Mouse (Mus musculus): Measurements from ENCODE around the gene Mrpl58. TPM values are rescaled to one million over a fixed set of nuclear protein-coding genes. Genes with fewer than 3 reads are reported as not detected.
A peak's percentile ranks its signal among the peaks of the same experiment; 100 is the strongest.

Mrpl58 gene
- total RNA-seq, 2 experiments from 2014 or later = 101 to 112 TPM

DNA sequence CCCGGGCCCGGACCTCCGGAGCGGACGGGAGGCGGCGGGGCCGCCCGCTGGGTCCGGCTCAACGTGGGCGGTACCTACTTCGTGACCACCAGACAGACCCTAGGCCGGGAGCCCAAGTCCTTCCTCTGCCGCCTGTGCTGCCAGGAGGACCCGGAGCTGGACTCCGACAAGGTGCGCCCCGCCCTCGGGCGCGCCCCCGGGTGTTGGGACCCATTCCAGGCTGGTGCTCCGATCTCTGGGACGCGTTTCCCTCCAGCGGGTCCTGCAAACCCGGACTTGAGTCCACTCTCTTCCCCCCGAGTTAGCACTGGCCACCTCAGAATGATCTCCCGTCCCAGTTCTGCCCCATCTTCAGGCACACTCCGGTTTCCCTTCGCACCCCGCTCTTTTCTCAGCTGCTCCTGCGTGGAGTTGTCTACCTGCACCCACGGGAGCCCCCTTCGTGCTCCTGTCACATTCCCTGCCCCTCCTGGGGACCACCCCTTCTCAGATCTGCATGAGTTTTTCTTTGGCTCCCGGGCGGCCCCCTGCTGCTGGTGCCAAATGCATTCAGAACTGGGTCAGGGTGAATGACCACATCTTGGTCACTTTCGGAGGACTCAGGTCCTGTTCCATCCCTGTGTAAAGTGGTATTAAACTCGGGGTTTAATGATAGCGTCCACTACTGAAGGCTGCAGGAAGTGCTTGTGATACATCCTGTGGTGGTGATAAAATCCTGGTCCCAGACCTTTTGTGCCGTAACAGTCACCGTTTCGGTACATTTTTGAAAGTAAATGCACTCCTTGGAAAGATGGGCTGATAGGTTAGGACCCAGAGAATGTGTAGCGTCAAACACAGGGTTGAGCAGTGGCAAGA lies 17.0 kb downstream of the Mrpl58 start:
- intact Hi-C loops (cut with DNase I) = loop anchor here (2.0 kb wide), 1 partner anchor 54 kb away; the partner anchor contains the start of gene Armc7
- DNase-seq (ENCODE audit: low spot score in 2 of 2) = peak; percentile 54 to 57

DNA sequence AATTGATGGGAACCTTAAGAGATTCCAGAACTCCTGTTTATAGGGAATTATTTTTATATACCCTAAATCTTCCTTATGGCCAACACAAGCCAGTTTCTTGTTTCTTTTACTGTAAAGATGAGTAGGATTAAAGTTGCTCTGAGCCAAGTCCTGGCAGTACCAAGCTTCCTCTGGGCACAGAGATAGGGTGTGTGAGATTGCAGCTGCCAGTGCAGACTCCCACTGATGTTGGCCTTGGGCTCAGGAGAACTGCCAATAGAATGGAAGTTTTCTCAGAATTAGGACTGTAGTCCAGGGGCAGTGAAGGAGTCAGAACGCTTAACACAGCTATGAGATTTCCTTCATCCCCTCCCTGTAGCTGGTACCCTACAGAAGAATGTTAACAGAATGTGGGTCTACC lies 17.8 kb downstream of the Mrpl58 start:
- intact Hi-C loops (cut with DNase I) = loop anchor here (2.0 kb wide), 1 partner anchor 53 kb away; the partner anchor contains the start of gene Armc7
- no peak for DNase-seq (ENCODE audit: low spot score in 2 of 2)

DNA sequence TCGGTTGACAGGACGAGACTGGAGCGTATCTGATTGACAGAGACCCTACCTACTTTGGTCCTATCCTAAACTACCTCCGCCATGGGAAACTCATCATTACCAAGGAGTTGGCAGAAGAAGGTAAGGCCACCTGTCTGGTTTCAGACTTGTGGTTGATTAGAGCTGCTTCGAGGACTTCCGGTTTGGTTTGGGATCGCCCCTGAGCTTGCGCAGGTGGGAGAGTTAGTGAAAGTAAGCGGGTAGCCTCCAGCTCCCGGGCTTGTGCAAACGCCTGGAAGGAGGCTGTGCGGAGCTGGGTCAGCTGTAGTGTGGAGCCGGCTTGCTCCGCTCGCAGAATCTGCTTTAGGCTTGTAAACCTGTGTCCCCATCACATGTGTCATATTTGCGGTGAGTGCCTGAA lies 18.4 kb downstream of the Mrpl58 start:
- DNase-seq (ENCODE audit: low spot score in 2 of 2) = no peak
- intact Hi-C loops (cut with DNase I) = loop anchor here (2.0 kb wide), 1 partner anchor 53 kb away; the partner anchor contains the start of gene Armc7

DNA sequence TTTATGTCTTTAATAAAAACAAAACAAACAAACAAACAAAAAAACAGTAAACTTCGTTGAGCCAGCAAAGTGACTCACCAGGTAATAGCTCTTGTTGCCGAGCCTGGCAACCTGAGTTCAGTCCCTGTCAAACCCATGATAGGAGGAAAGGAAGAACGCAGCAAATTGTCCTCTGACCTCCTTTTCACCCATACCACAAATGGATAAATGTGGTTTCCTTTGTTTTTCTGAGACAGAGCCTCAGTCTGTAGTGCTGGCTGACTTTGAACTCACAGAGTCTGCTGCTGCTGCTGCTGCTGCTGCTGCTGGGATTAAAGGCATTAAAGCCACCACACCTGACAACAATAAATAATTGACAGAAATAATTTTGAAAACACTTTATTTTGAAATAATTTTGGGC lies 19.5 kb downstream of the Mrpl58 start:
- no peak for DNase-seq (ENCODE audit: low spot score in 2 of 2)
- intact Hi-C loops (cut with DNase I) = no loop called here

DNA sequence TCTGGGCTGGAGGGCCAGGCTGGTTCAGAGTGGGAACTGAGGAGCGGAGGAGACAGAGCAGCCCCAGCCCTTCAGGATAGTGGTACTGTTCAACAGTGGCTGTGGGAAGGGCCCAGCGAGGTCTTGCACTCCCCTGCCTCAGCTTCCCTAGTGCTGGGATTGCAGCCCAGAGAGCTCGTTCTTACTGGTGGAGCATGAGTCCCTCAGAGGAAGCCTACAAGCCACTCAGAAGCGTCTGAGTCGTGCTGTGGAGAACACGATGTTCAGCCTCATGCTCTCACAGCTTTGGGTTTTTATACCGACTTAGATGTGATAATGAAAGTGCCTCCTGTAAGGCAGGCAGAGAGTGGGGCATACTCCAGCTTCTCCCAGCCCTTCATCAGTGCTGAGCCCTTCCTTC lies 21.1 kb downstream of the Mrpl58 start:
- intact Hi-C loops (cut with DNase I) = no loop called here
- DNase-seq (ENCODE audit: low spot score in 2 of 2) = no peak

DNA sequence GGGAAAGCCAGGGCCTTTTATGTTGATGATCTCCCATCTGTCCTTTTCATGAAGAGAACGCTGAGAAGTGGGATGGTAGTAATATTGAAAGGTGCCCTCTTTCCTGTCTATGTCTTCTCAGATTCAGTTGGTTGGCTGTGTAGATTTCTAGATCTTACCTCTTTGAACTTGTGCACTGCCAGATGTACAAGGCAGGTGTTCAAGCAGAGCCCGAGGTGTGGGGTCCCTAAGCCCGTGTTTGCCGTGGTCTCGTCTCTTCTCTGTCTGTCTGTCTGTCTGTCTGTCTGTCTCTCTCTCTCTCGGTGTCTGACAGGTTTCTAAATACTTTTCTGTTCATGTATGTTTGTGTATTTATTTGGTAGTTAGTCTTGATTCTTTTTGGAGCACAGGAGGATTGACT lies 22.1 kb downstream of the Mrpl58 start:
- intact Hi-C loops (cut with DNase I) = no loop called here
- no peak for DNase-seq (ENCODE audit: low spot score in 2 of 2)

DNA sequence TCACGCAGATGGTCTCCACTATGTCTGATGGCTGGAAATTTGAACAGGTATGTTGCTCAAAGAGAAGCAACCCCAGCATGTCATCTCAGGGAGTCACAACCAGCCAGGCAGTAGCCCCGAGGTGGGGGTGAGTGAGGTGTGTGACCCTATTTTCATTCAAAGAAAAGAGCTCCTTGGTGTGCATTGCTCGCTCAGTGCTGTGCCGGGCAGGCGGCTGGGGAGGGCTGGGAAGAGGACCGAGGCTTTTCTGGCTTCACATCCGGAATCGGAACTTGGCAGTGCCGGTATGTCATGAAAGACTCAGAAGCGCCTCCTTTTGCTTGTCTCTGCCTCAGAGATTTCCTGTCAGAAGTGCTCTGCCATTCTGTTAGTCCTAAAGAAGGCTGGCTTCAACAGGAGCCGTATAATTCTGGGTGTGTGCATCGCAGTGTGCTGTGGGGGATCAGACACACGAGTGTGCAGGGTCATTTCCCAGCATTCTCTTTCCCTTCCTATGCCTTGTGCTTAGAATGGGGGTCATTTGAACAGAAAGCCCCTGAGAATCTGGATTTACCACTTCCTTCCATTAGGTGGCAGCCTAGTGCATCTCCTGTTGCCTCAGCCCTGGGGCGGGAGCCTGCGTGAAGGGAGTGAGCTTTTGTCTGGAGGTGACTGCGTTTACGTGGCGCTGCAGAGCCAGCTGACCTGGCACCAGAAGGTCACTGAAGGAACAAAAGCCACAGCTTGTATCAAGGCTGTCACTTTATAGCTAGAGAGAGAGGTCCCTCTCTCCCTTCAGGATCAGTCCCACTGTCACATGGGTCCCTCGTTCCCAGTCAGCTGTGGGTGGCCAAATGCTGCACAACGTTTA lies 24.2 kb downstream of the Mrpl58 start:
- intact Hi-C loops (cut with DNase I) = loop anchor here (2.0 kb wide), 1 partner anchor 47 kb away; the partner anchor contains the start of gene Armc7
- DNase-seq (ENCODE audit: low spot score in 2 of 2) = peak; percentile 82 to 84

DNA sequence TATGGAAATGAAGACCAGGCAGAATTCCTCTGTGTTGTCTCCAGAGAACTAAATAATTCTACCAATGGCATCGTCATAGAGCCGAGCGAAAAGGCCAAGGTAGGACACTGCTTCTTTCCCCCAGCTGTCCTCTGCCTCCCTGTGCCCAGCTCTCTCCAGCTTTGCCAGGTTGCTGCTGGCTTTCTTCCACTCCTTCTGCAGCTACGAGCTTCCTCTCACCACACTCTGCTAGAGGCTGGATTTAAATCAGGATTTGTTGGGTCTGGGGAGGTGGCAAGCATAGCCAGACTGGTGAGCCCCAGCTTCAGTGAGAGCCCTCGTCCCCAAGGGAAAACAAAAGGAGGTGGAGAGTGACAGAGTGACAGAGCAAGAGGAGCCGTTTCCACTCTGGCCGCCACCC lies 25.8 kb downstream of the Mrpl58 start:
- DNase-seq (ENCODE audit: low spot score in 2 of 2) = no peak
- intact Hi-C loops (cut with DNase I) = loop anchor here (2.0 kb wide), 1 partner anchor 45 kb away; the partner anchor contains the start of gene Armc7

DNA sequence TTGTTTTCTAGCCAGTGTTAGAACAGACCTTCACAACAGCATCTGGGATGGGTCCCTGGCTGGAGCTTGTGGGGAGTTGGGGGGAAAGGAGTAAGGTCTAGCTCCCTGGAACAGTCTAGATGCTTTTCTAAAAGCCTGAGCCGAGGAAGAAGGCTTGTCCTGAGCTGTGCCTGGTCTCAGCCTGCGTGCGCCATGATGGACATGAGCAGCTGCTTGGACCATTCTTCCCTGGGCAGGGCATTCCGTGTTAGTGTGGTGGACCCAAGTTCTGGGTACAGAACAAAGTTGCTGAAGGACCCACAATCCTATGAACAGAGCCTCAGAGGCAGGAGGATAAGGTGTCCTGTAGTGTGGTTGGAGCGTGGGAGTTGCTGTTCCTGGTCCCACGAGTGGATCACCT lies 27.0 kb downstream of the Mrpl58 start:
- DNase-seq (ENCODE audit: low spot score in 2 of 2) = no peak
- intact Hi-C loops (cut with DNase I) = no loop called here

DNA sequence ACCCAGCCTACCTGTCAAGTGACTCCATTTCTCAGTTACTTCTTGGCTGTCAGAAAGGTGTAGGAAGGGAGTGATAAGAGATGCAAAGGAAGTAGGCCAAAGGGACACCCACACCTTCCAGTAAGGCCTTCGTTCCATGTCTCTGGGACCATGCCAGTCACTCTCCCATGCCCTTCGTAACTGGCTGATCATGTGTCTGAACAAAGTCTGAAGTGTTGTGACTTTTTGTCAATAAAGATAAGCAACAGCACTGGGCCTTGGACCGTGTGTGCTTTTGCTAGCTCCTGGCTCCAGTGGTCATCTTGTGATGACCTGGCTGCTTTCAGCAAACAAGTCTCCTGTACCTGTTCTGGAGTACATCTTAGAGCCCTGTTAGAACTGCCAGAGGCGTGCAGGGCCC lies 29.3 kb downstream of the Mrpl58 start:
- intact Hi-C loops (cut with DNase I) = no loop called here
- no peak for DNase-seq (ENCODE audit: low spot score in 2 of 2)

DNA sequence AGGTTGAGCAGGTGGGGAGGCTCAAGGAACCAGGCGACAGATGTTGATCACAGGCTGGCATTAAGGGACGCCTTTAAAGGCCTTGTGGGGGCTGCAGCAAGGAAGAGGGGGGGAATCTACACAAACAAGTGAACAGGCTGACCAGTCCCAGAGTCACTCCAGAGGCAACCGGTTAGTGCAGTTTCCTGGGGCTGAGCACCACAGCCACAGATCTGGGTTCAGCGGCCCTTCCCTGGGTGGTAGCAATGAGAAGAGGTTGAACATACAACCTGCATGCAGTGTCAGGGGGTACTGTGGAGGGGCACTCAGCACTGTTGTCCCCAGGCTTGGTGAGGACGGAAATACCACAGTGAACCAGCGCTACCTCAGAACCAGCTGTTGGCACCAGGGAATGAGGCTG lies 29.8 kb downstream of the Mrpl58 start:
- DNase-seq (ENCODE audit: low spot score in 2 of 2) = no peak

DNA sequence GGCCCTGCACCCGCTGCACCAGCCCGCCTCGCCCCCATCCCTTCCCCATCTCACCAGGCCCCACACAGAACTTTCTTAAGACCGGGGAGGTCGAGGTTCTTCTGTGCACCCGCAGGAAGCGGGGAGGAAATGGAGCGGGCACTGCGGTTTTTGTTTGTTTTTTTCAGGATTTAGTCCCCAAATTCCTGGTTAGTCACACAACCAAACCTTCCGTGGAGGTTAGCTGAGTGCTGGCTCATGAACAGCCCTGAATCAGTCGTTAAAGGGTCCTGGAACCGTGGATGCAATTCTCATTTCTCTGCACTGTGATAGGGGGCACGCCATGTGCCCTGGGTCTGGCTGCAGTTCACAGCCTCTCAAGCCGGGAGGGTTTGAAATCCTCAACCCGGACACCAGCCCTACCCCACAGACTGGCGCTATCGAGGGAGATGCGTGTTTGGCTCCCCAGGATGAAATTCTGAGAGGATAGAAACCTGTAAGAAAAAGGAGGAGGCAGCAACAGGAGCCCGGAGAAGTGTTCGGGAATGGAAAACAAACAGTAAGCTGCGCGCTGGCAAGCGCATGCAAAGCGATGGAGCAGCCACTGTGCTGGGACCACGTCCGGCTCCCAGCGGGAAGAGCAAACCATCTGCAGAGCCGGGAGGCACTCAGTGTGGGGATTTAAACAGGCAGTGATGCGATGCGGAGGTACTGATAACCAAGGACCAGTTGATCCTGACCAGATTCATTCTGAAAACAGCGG lies 32.2 kb downstream of the Mrpl58 start:
- intact Hi-C loops (cut with DNase I) = no loop called here
- peak in 1 of 2 experiments; percentile 40 for DNase-seq (ENCODE audit: low spot score in 2 of 2)

More for the DNA sequence above, 29.8 kb downstream of the Mrpl58 start:
- intact Hi-C loops (cut with DNase I) = no loop called here

DNA sequence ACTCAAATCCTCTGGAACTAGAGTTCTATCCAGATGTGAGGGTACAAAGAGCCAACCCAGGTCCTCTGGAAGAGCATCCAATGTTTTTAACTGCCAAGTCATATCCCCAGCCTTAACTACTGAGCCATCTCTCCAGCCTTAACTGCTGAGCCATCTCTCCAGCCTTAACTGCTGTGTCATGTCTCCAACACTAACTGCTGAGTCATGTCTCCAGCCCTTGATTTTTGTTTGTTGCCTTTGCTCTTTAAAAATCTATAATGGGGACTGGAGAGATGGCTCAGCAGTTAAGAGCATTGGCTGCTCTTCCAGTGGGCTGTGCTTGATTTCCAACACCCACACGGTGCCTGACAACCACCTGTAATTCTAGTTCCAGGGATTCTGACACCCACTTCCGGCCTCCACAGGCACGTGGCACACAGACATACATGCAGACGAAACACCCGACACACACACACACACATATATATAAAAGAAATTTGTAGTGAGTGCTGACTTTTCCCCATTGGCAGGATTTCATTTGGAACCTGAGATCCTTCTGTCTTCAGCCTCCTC lies 34.1 kb downstream of the Mrpl58 start:
- intact Hi-C loops (cut with DNase I) = no loop called here
- peak in 1 of 2 experiments; percentile 55 for DNase-seq (ENCODE audit: low spot score in 2 of 2)

DNA sequence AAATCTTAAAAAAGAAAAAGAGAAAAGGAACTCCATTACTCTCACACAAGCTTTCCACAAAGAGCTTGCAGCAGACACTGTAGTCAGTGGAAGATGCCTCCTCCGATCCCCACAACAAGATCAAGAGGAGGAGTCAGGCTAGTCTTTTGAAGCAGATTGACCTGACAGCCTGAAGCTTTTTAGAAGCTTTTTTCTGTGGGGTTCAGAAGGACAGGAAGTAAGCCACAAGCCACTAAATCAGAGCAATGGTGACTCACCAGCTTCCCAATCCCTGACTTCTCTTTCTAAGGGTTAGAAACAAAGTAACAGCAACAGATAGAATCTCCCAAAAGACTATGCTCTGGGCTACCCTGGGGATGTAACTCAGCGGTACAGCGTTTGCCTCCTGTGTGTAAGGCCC lies 35.8 kb downstream of the Mrpl58 start:
- no peak for DNase-seq (ENCODE audit: low spot score in 2 of 2)
- intact Hi-C loops (cut with DNase I) = no loop called here

DNA sequence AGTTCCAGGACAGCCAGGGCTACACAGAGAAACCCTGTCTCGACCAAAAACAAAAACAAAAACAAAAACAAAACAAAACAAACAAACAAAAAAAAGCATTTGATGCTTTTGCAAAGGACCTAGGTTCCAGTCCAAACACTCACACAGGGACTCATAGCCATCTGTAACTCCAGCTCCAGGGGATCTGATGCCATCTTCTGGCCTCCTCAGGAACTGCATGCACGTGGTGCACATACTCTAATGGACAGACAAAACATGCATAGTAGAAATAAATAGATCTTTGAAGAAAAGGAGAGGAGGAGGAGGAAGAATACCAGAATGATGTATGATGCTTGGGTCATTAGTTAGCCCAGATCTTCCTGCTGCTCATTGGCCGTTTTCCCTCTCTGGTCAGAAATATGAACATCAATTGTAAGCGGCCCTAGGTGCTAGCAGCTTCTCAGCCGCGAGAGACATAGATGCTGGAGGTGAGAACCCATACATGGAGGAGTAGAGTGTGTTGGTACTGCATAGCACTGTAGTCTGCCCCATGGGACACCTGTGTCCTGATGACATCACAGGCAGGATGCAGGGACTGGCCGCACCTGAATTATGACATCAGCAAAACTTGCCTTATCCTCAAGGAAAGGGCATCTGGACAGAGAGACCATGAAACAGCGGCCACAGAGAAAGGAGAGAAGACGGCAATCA lies 36.5 kb downstream of the Mrpl58 start, which contains the start of gene Trim80:
Trim80 (plus strand) TSS at position 640 of the 690 bp plus-strand sequence.
- no peak for DNase-seq (ENCODE audit: low spot score in 2 of 2)

DNA sequence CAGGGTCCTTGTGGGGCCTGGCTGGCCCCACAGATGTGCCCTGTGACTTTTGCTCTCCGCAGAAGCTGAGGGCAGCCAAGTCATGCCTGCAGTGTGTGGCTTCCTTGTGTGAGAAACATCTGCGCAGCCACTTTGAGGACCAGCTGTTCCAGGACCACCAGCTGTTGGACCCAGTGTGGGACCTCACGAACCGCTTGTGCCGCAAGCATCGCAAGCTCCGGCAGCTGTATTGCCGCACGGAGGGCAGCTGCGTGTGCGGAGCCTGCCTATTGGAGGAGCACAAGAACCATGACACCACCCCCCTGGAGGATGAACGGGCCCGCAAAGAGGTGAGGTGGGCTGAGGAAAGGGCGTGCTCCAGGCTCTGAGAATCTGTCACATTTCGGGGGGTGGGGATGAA lies 37.9 kb downstream of the Mrpl58 start:
- no peak for DNase-seq (ENCODE audit: low spot score in 2 of 2)
- intact Hi-C loops (cut with DNase I) = no loop called here

More for the DNA sequence above, 36.5 kb downstream of the Mrpl58 start, which contains the start of gene Trim80:
- intact Hi-C loops (cut with DNase I) = no loop called here

DNA sequence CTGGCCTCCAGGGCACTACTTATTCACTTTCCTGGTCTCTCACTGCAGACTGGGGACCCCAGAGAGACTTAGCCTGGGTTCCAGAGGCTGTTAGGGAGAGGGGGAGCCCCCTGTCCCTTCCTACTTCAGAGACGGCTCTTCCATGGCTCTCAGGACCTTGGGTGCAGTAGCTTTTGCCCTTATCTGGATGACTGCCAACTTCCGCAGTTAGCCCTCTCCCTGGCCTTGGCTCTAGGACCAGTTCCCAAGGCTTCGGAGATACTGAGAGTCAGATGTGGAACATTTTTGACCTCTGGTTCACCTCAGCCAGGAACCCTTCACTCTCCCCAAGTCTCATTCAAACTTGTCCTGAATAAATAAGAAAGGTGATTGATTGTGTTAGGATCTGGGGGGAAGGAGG lies 43.4 kb downstream of the Mrpl58 start:
- intact Hi-C loops (cut with DNase I) = no loop called here
- DNase-seq (ENCODE audit: low spot score in 2 of 2) = no peak

DNA sequence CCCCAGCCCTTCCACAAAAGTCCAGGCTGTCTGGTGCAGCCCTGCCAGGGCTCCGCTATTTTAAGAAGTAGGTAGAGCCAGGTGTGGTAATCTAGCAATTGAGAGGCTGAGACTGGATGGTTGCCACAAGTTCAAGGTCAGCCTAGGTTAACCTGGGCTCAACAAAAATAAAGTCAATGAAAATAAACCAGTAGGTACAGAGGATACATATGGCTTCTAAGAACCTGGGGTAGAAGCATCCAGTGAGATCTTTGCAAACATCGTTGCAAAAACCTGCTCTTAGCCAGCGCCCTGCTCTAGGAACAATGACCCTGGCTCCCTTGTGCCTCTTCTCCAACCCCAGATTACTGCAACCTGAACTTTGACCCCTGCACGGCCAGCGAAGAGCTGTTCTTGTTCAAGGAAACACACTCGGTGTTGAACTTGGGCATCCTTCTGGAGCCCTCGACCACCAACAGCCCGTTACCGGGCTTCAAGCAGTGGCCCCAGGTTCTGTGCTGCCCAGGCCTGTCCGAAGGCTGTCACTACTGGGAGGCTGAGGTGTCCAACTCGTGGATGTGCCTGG lies 43.9 kb downstream of the Mrpl58 start:
- DNase-seq (ENCODE audit: low spot score in 2 of 2) = no peak

More for the DNA sequence above, 43.9 kb downstream of the Mrpl58 start:
- intact Hi-C loops (cut with DNase I) = no loop called here

Data from left cerebral cortex, postnatal 14 days (tissue).